Mouse (Mus musculus) midbrain, embryonic 14.5 days (tissue): ENCODE measurements around the gene Ndufa5. TPM values are rescaled to one million over a fixed set of nuclear protein-coding genes. Genes with fewer than 3 reads are reported as not detected.

Source experiments
- ATAC-seq: fragments of 200-750 bp; cut with Nextera tagmentation; 2 replicates; pipeline ENCODE4 v1.8.0; 2017; ENCODE audit warnings: moderate number of reproducible peaks, moderate library complexity; ENCODE audit not compliant: low FRiP score, low TSS enrichment
- DNase-seq: peaks from one replicate; pipeline ENCODE4 v3.0.0-alpha.2; 2015
- H3K27ac ChIP-seq: fragments of 300-500 bp; sonication (generic); replicated peaks from 2 replicates; pipeline ENCODE4 v1.5.1; 2014; ENCODE audit warnings: mild to moderate bottlenecking, low read depth, low read length, moderate library complexity
- H3K27me3 ChIP-seq: fragments of 300-500 bp; sonication (generic); 2 replicates; pipeline ENCODE4 v1.6.1; 2014; ENCODE audit warnings: low read length, control low read depth, mixed read lengths; ENCODE audit not compliant: control insufficient read depth, insufficient read depth
- H3K36me3 ChIP-seq: fragments of 300-500 bp; sonication (generic); 2 replicates; pipeline ENCODE4 v1.6.1; 2014; ENCODE audit warnings: low read length, control low read depth; ENCODE audit not compliant: control insufficient read depth, insufficient read depth
- H3K4me1 ChIP-seq: fragments of 300-500 bp; sonication (generic); 2 replicates; pipeline ENCODE4 v1.6.1; 2014; ENCODE audit warnings: mild to moderate bottlenecking, antibody characterized with exemption, low read length, control low read depth; ENCODE audit not compliant: control insufficient read depth, insufficient read depth
- H3K4me2 ChIP-seq: fragments of 300-500 bp; sonication (generic); 2 replicates; pipeline ENCODE4 v1.6.1; 2014; ENCODE audit warnings: mild to moderate bottlenecking, low read length, moderate library complexity
- H3K4me3 ChIP-seq: fragments of 300-500 bp; sonication (generic); replicated peaks from 2 replicates; pipeline ENCODE4 v1.5.1; 2014; ENCODE audit warnings: low read depth, low read length
- H3K9ac ChIP-seq: fragments of 300-500 bp; sonication (generic); replicated peaks from 2 replicates; pipeline ENCODE4 v1.6.1; 2014; ENCODE audit warnings: mild to moderate bottlenecking, low read length, moderate library complexity
- H3K9me3 ChIP-seq: fragments of 300-500 bp; sonication (generic); 2 replicates; pipeline ENCODE4 v1.6.1; 2016; ENCODE audit warnings: low read length, control low read depth, mixed read lengths; ENCODE audit not compliant: control insufficient read depth
- WGBS: fragments of 180-500 bp; shearing (Covaris S2); extraction: QIAGEN DNeasy Blood & Tissue Kit; methylation state at CpG from one replicate; pipeline ENCODE4 v1.1.7; 2014; 5-methylcytosine and 5-hydroxymethylcytosine counted together
- polyA plus RNA-seq: library from polyadenylated mRNA; unstranded; fragments of >200 nt; fragmentation: Nextera tagmentation; extraction: Ambion mirVana; gene quantifications from 2 replicates; pipeline ENCODE4 v1.2.1, GENCODE M21; 2014

Gene Ndufa5
- polyA plus RNA-seq, 1 experiment from 2014 or later: 348 TPM

DNA sequence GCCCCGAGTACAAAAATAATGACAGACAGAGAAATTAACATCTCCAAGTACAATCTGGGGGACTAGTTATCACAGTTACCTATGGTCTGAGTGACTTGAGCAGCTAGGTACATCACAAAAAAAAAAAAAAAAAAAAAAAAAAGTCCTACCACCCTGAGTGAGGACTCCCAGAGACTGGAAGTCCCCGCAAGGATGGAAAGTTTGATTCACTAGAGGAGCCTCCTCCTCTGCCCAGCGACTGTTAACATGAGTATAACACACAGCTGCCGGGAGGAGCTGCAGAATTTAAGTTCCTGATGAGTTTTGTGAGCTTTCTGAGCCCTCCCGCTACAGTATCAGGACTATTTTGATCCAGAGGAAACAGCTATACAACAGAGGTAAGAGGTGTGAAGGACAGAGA, 41.3 kb downstream of the Ndufa5 start:
- Histone ChIP-seq H3K27me3 (no peaks in the 10 kb centered on the region), H3K9me3 (no peaks in the 10 kb centered on the region), H3K36me3 (no peaks in the 10 kb centered on the region), H3K27ac (no peak overlapping the region), H3K4me1 (no peaks in the 10 kb centered on the region), H3K4me3 (no peak overlapping the region), H3K9ac (no peak overlapping the region), H3K4me2 (no peak overlapping the region)
- no peak for ATAC-seq
- DNase-seq: no peak
- 80% methylated on average over 5 of the region's 5 CpGs for WGBS

- no peak overlapping the region for H3K4me2 ChIP-seq
- H3K4me1 ChIP-seq: no peaks in the 10 kb centered on the region
- no peak overlapping the region for H3K9ac ChIP-seq
- H3K27ac ChIP-seq: no peak overlapping the region
- 10% methylated on average over 1 of the region's 1 CpGs for WGBS
- H3K4me3 ChIP-seq: no peak overlapping the region
- no peaks in the 10 kb centered on the region for H3K36me3 ChIP-seq
- H3K27me3 ChIP-seq: no peaks in the 10 kb centered on the region
- DNase-seq: peak; percentile 40
- ATAC-seq: no peak
- H3K9me3 ChIP-seq: no peaks in the 10 kb centered on the region
Measured at GRCm38 (mm10) chr6:24470571-24471132, 57.2 kb downstream of the Ndufa5 start.

DNA sequence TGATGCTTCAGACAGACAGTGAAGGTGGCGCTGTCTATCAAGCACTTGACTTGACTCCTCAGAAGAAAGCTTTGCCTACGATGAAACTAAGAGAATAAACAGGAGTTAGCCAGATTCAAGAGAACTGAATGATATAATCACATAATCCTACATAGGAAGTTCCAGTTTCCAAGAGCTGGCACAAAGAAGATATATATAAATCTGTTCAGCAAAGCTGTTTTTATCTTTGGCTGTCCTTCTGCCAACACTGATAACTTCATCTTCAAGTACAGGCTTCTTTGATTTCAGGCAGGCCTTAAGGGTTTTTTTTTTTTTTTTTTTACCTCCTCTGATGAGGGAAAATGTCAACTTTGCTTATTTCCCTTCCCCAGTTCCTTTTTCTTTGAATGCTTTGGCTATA, 57.7 kb downstream of the Ndufa5 start:
- Histone ChIP-seq H3K4me2 (no peak overlapping the region), H3K4me1 (no peaks in the 10 kb centered on the region), H3K9ac (no peak overlapping the region), H3K27ac (no peak overlapping the region), H3K27me3 (no peaks in the 10 kb centered on the region), H3K4me3 (no peak overlapping the region), H3K9me3 (no peaks in the 10 kb centered on the region), H3K36me3 (no peaks in the 10 kb centered on the region)
- no peak for ATAC-seq
- DNase-seq: no peak
- 52% methylated on average over 2 of the region's 2 CpGs for WGBS

Other genes starting within 250 kb of the Ndufa5 start
- 1.3 and 1.6 TPM in 2 replicates for gene Iqub, start 12.9 kb downstream of the Ndufa5 start, polyA plus RNA-seq
- 0.09 TPM in 1 of 2 replicates, not detected in the other for gene Asb15, start 131 bp upstream of the Ndufa5 start, polyA plus RNA-seq
- gene Lmod2, start 69.7 kb upstream of the Ndufa5 start, polyA plus RNA-seq: not detected in 2 replicates
- 48.3 and 53.1 TPM in 2 replicates for gene Wasl, start 137.0 kb upstream of the Ndufa5 start, polyA plus RNA-seq
- gene Hyal6, start 205.2 kb upstream of the Ndufa5 start, polyA plus RNA-seq: not detected in 2 replicates
- not detected in 2 replicates for gene Hyal4, start 220.3 kb upstream of the Ndufa5 start, polyA plus RNA-seq